Mouse (Mus musculus) limb, embryonic 11.5 days (tissue): ENCODE results near the gene Ltb. TPM values are rescaled to one million over a fixed set of nuclear protein-coding genes. Genes with fewer than 3 reads are reported as not detected.

Experiments
- ATAC-seq: fragments of 200-750 bp; cut with Nextera tagmentation; 2 replicates; pipeline ENCODE4 v1.8.0; 2017; ENCODE audit warnings: low read depth; ENCODE audit not compliant: insufficient number of reproducible peaks, low FRiP score, low TSS enrichment
- DNase-seq: peaks from one replicate; pipeline ENCODE4 v3.0.0-alpha.2; 2015; ENCODE audit warnings: low spot score
- H3K27ac ChIP-seq: fragments of 300-500 bp; sonication (generic); replicated peaks from 2 replicates; pipeline ENCODE4 v1.5.1; 2014; ENCODE audit warnings: low read depth, mild to moderate bottlenecking, low read length
- H3K27me3 ChIP-seq: fragments of 300-500 bp; sonication (generic); 2 replicates; pipeline ENCODE4 v1.6.1; 2014; ENCODE audit warnings: mild to moderate bottlenecking, low read length, mixed read lengths; ENCODE audit not compliant: control insufficient read depth, insufficient read depth
- H3K36me3 ChIP-seq: fragments of 300-500 bp; sonication (generic); 2 replicates; pipeline ENCODE4 v1.6.1; 2014; ENCODE audit warnings: mild to moderate bottlenecking, low read length, moderate library complexity, mixed read lengths; ENCODE audit not compliant: control insufficient read depth, insufficient read depth
- H3K4me1 ChIP-seq: fragments of 300-500 bp; sonication (generic); 2 replicates; pipeline ENCODE4 v1.6.1; 2014; ENCODE audit warnings: low read length, mixed read lengths; ENCODE audit not compliant: control insufficient read depth, insufficient read depth
- H3K4me2 ChIP-seq: fragments of 300-500 bp; sonication (generic); 2 replicates; pipeline ENCODE4 v1.6.1; 2014; ENCODE audit warnings: low read depth, mild to moderate bottlenecking, moderate library complexity; ENCODE audit not compliant: severe bottlenecking
- H3K4me3 ChIP-seq: fragments of 300-500 bp; sonication (generic); 2 replicates; pipeline ENCODE4 v1.5.1; 2014; ENCODE audit warnings: low read depth, low read length
- H3K9ac ChIP-seq: fragments of 300-500 bp; sonication (generic); 2 replicates; pipeline ENCODE4 v1.6.1; 2014; ENCODE audit warnings: mild to moderate bottlenecking, low read length
- H3K9me3 ChIP-seq: fragments of 300-500 bp; sonication (generic); 2 replicates; pipeline ENCODE4 v1.6.1; 2016; ENCODE audit warnings: low read length; ENCODE audit not compliant: control insufficient read depth
- WGBS: fragments of 180-500 bp; shearing (Covaris S2); extraction: QIAGEN DNeasy Blood & Tissue Kit; methylation state at CpG from one replicate; pipeline ENCODE4 v1.1.7; 2014; 5-methylcytosine and 5-hydroxymethylcytosine counted together
- polyA plus RNA-seq: library from polyadenylated mRNA; unstranded; fragments of >200 nt; fragmentation: Nextera tagmentation; extraction: Ambion mirVana; gene quantifications from 2 replicates; pipeline ENCODE4 v1.2.1, GENCODE M21; 2014

Ltb gene
- polyA plus RNA-seq, 1 experiment from 2014 or later = 0.45 TPM

DNA sequence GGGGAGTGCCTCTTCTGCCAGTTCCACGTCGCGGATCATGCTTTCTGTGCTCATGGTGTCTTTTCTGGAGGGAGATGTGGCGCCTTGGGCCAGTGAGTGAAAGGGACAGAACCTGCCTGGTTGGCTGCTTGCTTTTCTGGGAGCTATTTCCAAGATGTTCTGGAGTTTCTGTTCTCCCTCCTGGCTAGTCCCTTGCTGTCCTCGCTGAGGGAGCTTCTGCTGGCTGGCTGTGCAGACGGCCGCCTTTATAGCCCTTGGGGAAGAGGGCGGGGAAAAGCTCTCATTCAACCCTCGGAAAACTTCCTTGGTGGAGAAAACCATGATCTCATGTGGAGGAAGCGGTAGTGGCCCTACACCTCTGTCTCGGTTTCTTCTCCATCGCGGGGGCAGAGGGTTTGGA is 7.5 kb downstream of the Ltb start, which contains the start of gene Tnf:
Gene Tnf, minus strand, starts transcription at position 221 of the 400 bp plus-strand sequence.
- no peak within 1 kb of the TSS for H3K4me3 ChIP-seq

GRCm38 (mm10) chr17:35202442-35202841 is 8.2 kb downstream of the Ltb start:
- H3K27me3 ChIP-seq = peaks cover 18% of the 10 kb centered on the region; the same call in 1 of the 2 replicates
- H3K36me3 ChIP-seq = no peaks in the 10 kb centered on the region
- peaks cover 2% of the 10 kb centered on the region; the same call in 1 of the 2 replicates for H3K4me1 ChIP-seq
- no peak overlapping the region for H3K27ac ChIP-seq
- H3K4me3 ChIP-seq = no peak overlapping the region
- no peak for ATAC-seq
- DNase-seq = no peak
- WGBS = 78% methylated on average over 4 of the region's 4 CpGs
- no peak overlapping the region for H3K4me2 ChIP-seq
- no peak overlapping the region for H3K9ac ChIP-seq
- no peaks in the 10 kb centered on the region for H3K9me3 ChIP-seq

More for the DNA sequence above, 7.5 kb downstream of the Ltb start, which contains the start of gene Tnf:
- ATAC-seq (no peak), DNase-seq (no peak)
- Histone ChIP-seq H3K9me3 (no peaks in the 10 kb centered on the region), H3K9ac (no peak within 1 kb of the TSS), H3K27ac (no peak within 1 kb of the TSS), H3K4me2 (no peak within 1 kb of the TSS), H3K4me1 (peaks cover 2% of the 10 kb centered on the region; the same call in 1 of the 2 replicates), H3K27me3 (peaks cover 22% of the 10 kb centered on the region), H3K36me3 (no peaks in the 10 kb centered on the region)
- WGBS = 30% methylated on average over 13 of the region's 13 CpGs

DNA sequence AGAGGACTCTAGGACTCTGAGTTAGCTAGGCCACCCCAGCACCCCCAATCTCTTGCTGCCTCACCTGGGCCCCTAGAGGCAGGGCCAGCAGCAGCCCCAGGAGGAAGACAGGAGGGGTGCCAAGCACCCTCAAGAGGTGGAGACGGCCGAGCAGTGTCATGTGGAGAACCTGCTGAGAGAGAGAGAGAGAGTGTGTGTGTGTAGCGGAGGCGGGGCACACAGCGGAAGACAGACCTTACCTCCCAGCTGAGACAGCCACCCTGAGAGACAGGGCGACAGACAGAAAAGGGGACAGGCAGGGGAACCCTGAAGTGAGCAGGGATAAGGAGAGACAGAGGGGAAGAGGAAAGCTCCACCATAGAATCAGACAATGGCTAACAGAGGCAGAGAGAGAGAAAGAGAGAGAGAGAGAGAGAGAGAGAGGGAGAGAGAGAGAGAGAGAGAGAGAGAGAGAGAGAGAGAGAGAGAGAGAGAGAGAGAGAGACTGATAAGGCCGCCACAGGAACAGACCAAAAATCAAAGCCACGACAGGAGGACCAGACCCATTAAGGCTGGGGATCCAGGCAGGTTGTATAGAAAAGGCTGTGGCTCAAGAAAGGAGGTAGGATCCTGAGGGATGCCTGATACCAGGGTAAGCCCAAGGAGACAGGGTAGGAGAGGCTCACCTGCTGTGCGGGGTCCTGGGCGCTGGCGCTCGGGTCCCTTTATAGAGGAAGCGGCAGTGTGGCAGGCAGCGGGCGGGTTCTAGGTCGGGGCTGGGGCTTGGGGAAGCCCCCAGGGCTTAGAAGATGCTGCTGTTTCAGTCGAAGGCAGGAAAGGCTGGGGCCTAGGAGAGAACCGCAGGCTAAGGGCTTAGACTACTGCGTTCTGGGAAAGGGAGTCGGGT is 10.5 kb downstream of the Ltb start, which contains the start of gene Lta:
Gene Lta, minus strand, starts transcription at position 858 of the 886 bp plus-strand sequence.
- Histone ChIP-seq H3K9me3 (no peaks in the 10 kb centered on the region), H3K36me3 (no peaks in the 10 kb centered on the region), H3K9ac (no peak within 1 kb of the TSS), H3K4me1 (no peaks in the 10 kb centered on the region), H3K4me2 (no peak within 1 kb of the TSS), H3K27me3 (peaks cover 18% of the 10 kb centered on the region; the same call in 1 of the 2 replicates), H3K27ac (no peak within 1 kb of the TSS), H3K4me3 (no peak within 1 kb of the TSS)
- WGBS = 29% methylated on average over 20 of the region's 20 CpGs
- DNase-seq = no peak
- no peak for ATAC-seq

DNA sequence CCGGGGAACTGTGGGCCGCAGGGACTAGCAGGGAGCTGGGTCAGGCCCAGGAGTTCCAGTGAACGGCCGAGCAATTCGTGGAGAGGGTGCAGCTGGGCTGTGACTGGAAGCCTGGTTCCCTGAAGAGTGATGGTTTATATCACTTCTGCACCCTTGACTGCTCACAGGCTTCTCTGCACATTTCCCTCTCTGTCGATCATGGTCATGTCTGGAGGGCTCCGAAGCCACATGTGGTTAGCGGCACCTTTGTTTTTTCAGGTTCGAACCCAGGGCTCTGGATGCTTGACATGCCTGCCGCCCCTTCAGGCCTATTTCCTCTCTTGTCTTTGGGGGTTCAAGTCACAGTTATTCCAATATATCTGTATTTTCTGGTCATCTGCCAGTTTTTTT is 11.1 kb downstream of the Ltb start:
- Histone ChIP-seq H3K36me3 (no peaks in the 10 kb centered on the region), H3K4me3 (no peak overlapping the region), H3K9ac (no peak overlapping the region), H3K9me3 (no peaks in the 10 kb centered on the region), H3K4me1 (no peaks in the 10 kb centered on the region), H3K27me3 (peaks cover 16% of the 10 kb centered on the region; the same call in 1 of the 2 replicates), H3K4me2 (no peak overlapping the region), H3K27ac (no peak overlapping the region)
- ATAC-seq = no peak
- DNase-seq = no peak
- WGBS = 55% methylated on average over 10 of the region's 10 CpGs

DNA sequence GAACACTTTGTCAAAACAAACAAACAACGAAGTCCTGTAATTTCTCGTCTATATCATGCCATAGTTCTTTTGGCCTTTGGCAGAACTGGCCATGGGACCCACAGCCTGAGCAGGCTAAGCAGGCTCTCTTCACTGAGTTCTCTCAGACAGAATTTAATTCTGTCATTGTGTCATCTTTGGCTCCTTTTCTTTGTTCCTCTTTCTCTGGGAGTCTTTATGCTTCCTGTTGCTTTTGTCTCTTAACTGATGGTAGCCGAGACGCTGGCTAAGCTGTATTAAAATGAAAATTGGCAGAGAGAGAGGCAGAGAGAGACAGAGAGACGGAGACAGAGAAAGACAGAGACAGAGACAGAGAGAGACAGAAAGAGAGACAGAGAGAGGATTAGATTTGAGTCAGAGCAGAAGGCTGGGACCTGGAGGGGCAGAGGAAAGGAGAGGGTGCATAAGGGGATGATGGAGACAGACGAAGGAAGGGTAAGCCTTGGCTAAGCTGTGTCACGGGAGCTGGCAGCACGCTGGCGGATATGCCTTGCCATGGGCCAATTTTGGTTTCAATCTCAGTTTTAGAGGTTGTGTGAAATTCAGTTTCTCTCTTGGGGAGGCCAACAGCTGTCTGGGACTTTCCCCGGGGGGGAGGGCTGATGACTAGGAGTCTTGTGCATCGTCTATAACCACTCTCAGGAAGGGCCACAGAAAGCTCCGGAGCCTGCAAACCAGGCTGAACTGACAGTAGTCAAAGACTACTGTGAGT is 15.7 kb downstream of the Ltb start:
- H3K36me3 ChIP-seq = no peaks in the 10 kb centered on the region
- no peak overlapping the region for H3K27ac ChIP-seq
- DNase-seq = no peak
- H3K4me2 ChIP-seq = no peak overlapping the region
- ATAC-seq = no peak
- H3K4me1 ChIP-seq = no peaks in the 10 kb centered on the region
- no peak overlapping the region for H3K9ac ChIP-seq
- 82% methylated on average over 12 of the region's 12 CpGs for WGBS
- H3K4me3 ChIP-seq = no peak overlapping the region
- H3K27me3 ChIP-seq = peaks cover 4% of the 10 kb centered on the region; the same call in 1 of the 2 replicates
- H3K9me3 ChIP-seq = no peaks in the 10 kb centered on the region

DNA sequence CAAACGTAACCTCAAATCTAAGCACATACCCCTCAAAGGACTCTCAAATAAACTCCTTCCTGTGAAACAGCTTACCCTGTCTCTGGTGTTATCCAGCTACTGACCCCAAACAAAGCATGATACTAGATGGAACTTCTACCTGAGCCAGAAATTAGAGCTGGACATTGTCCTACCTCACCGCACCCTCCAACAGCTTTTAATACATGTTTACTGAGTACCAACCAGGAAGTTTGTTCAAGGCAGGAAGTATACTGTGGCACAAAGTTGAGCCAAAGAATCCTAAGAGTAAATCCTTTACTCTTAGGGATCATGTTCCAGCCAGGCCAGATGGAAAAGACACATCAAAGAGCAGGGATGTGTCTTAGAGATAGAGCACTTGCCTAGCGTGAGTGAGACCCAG is 16.4 kb downstream of the Ltb start:
- ATAC-seq (no peak), DNase-seq (no peak)
- H3K4me3 ChIP-seq = no peak overlapping the region
- H3K36me3 ChIP-seq = no peaks in the 10 kb centered on the region
- no peak overlapping the region for H3K4me2 ChIP-seq
- no peak overlapping the region for H3K27ac ChIP-seq
- H3K4me1 ChIP-seq = no peaks in the 10 kb centered on the region
- H3K27me3 ChIP-seq = no peaks in the 10 kb centered on the region
- WGBS = 71% methylated on average over 3 of the region's 3 CpGs
- no peak overlapping the region for H3K9ac ChIP-seq
- H3K9me3 ChIP-seq = no peaks in the 10 kb centered on the region

- H3K9ac ChIP-seq = no peak overlapping the region
Measured at GRCm38 (mm10) chr17:35213071-35213470, 18.8 kb downstream of the Ltb start.

GRCm38 (mm10) chr17:35218516-35219193 is 24.4 kb downstream of the Ltb start:
- Histone ChIP-seq H3K4me1 (no peaks in the 10 kb centered on the region), H3K36me3 (peaks cover 3% of the 10 kb centered on the region; the same call in 1 of the 2 replicates), H3K4me2 (no peak overlapping the region), H3K9me3 (no peaks in the 10 kb centered on the region), H3K27me3 (no peaks in the 10 kb centered on the region), H3K27ac (no peak overlapping the region), H3K9ac (no peak overlapping the region), H3K4me3 (no peak overlapping the region)
- 84% methylated on average over 18 of the region's 18 CpGs for WGBS
- DNase-seq = no peak
- ATAC-seq = no peak

More at GRCm38 (mm10) chr17:35213071-35213470, 18.8 kb downstream of the Ltb start:
- H3K9me3 ChIP-seq = no peaks in the 10 kb centered on the region
- WGBS = 92% methylated on average over 5 of the region's 5 CpGs
- DNase-seq (no peak), ATAC-seq (no peak)
- no peaks in the 10 kb centered on the region for H3K36me3 ChIP-seq
- H3K4me3 ChIP-seq = no peak overlapping the region
- H3K27ac ChIP-seq = no peak overlapping the region
- no peak overlapping the region for H3K4me2 ChIP-seq
- no peaks in the 10 kb centered on the region for H3K4me1 ChIP-seq
- no peaks in the 10 kb centered on the region for H3K27me3 ChIP-seq
